Mouse (Mus musculus): ENCODE results near the gene Arl6ip1.
"Not testable (repeated sequence)": the region's sequence is repeated elsewhere in the genome, so short reads cannot be mapped to it uniquely, and the experiment has no call there.

Arl6ip1 gene

GRCm38 (mm10) chr7:118129430-118130041, at the start of gene Arl6ip1:
Arl6ip1 (minus strand) TSS chr7:118129662.
- DNase-seq (ENCODE audit: low spot score) = peak; percentile 98

- no peak for DNase-seq (ENCODE audit: low spot score)
Observed at GRCm38 (mm10) chr7:118175821-118176355, 46.4 kb upstream of the Arl6ip1 start.

DNA sequence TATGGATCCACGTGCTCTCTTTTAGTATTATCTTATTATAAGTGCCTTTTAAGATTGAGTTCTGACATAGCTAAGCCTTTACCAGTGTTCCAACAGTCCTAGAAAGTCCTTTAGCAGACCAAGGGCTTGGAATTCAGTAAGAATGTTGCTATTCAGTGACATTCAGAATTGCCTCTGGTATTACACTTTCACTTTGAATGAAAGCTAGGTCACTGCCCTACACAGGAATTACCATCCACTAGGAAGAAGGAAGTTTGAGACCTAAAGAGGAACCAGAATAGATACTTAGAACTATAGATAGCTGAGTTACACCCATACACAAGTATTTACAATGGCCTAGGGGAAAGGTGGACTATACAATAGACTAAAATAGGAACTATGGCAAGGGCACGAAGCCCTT, 40.7 kb upstream of the Arl6ip1 start:
- DNase-seq (ENCODE audit: low spot score) = not testable (repeated sequence)

GRCm38 (mm10) chr7:118163006-118163405, 33.5 kb upstream of the Arl6ip1 start:
- DNase-seq (ENCODE audit: low spot score) = no peak

GRCm38 (mm10) chr7:118160121-118160520, 30.7 kb upstream of the Arl6ip1 start:
- no peak for DNase-seq (ENCODE audit: low spot score)

- no peak for DNase-seq (ENCODE audit: low spot score)
Observed at GRCm38 (mm10) chr7:118156461-118156860, 27.0 kb upstream of the Arl6ip1 start.

DNA sequence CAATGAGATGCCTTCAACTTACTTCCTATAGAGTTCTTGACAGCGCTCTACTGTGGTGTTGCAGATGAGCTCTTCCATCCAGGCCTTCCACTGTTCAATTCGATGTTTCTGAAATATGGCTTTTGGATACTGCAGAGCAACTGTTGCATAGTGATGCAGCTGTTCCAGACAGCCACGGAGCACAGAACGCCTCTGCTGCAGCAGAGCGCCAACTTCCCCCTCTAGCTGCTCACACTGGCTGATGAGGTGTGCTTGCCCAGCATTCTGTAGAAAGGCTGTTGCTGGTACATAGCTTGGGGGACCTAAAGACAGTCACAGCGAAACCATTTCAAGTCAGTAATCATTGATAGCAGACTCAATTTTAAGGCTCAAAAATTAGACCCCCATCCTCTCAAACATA, 24.7 kb upstream of the Arl6ip1 start:
- DNase-seq (ENCODE audit: low spot score) = no peak

GRCm38 (mm10) chr7:118143602-118144001, 14.1 kb upstream of the Arl6ip1 start:
- no peak for DNase-seq (ENCODE audit: low spot score)

DNA sequence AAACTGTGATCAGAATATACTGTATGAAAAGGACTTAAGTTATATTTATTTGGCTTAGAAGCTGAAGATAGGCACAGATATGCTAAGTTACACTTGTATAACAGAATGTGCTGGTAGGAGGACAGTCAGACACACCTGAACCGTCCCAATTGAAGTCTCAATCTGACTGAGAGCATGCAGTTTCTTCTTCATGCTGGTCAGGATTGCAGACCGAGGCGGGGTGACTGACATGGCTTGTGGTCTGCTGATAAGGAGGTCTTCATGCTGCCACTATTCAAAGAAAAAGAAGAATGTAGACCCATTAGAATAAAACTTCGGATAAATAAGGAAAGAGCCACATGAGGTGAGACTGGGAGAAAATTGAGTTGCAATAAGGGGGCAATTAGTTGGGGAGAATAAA, 13.7 kb upstream of the Arl6ip1 start:
- no peak for DNase-seq (ENCODE audit: low spot score)

- no peak for DNase-seq (ENCODE audit: low spot score)
Observed at GRCm38 (mm10) chr7:118141271-118141670, 11.8 kb upstream of the Arl6ip1 start.

GRCm38 (mm10) chr7:118135128-118135527, 5.7 kb upstream of the Arl6ip1 start:
- no peak for DNase-seq (ENCODE audit: low spot score)

- DNase-seq (ENCODE audit: low spot score) = no peak
Observed at GRCm38 (mm10) chr7:118128925-118129429, 485 bp downstream of the Arl6ip1 start.

- DNase-seq (ENCODE audit: low spot score) = no peak
Observed at GRCm38 (mm10) chr7:118126219-118126875, 3.1 kb downstream of the Arl6ip1 start.

- no peak for DNase-seq (ENCODE audit: low spot score)
Observed at GRCm38 (mm10) chr7:118125736-118126135, 3.7 kb downstream of the Arl6ip1 start.

DNA sequence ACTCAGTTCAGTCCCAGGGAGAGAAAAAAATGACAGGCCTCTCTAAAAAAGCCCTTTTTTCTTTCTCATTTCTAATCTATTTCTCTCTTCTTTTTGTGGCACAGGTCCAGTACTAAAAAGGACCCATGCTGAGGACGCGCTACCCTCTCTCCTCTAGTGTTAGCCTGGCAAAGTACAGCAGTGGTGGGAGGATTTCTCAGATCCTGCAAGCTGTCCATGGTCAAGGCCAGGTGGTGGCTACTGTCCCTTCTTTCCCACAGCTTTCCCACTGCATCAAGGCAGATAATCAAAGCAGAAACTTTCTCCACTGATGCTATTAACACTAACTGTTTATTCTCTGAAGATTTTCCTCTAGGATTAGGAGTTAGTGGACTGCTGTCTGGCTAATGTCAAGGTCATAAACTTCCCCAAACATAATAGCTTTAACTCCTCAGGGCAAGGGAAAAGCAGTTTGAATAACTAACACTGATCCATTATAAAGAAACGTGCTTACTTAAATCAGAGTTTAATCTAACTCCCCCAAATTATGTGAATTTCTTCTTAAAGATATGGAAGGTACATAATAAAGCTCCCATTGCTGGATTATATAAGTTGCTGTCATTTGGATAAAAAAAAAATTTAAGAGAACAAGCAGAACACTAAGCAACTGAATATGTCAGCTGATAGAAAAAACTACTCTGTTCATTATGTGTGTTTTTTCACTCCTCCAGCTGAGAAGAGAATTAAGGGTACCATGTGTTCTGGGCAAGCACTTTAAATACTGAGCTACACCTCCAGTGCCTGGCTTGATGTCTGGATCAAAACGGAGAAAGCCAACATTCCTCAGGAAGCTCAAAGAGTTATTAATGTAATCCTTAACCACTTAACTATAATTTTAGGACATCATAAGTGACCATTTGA, 5.7 kb downstream of the Arl6ip1 start:
- DNase-seq (ENCODE audit: low spot score) = peak; percentile 55

DNA sequence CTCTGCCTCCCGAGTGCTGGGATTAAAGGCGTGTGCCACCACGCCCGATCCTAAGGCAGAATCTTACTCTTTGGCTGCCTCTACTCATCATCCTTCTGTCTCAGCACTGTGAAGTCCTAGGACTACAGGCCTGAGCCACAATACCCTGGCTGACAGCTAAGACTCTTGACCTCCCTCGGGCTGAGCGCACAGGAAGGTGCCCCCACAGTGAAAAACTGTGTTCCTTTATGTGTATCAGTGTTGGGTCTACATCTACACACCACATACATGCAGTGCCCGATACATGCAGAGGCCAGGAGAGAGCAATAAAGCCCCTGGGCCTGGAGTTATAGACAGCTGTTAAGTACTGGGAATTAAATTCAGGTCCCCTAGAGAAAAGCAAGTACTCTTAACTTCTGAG, 7.2 kb downstream of the Arl6ip1 start:
- DNase-seq (ENCODE audit: low spot score) = no peak

DNA sequence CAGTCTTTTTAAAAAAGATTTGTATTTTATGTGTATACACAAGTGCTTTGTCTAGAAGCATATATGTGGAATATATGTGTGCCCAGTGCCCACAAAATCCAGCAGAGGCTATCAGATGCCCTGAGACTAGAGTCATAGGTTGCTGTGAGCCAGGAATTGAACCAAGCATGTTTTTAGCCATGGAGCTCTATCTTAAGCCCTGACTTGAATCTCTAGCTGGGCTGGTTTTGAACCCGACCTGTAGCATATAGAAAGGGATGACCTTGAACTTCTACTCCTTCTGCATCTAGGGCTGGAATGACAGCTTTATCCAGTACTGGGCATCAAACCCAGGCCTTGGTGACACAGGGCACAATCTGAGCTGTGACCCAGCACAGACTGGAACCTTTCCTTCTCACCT, 8.8 kb downstream of the Arl6ip1 start:
- DNase-seq (ENCODE audit: low spot score) = no peak

DNA sequence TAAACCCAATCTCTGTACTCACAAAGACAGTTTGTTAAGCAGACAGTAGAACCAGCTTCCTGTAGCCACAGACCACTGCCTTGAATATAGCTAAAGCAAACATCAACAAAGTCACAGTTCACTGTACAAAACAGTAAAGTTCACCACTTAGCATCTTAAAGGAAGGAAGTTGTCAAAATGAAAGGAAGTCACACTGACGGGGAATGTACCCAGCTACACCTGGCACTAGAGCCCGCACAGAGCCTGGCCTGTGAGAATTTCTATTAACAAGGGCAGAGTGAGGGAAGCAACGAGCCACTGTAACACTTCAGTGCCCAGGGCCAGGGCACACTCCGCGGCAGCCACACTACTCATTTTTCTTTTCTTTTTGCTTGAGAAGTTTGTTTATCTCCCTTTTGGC, 9.5 kb downstream of the Arl6ip1 start:
- DNase-seq (ENCODE audit: low spot score) = no peak

DNA sequence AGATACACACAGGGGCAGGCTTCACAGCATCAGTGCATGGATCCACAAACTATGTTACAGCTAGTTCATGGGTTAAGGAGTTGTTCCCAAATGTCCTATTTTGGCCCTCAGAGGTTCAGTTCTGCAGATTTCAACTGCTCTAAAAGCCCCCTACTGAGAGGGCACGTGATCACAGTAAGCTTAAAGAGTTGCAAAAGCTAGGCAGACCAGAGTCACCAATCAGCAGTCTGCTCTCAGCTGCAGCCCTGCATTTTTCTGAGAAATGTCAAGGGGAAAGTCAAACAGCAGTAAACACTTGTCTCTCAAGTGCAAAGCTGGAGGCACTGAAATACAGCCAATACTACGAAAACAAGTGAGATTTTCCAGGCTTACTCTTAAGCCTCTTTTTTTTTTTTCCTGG, 10.3 kb downstream of the Arl6ip1 start:
- DNase-seq (ENCODE audit: low spot score) = no peak

GRCm38 (mm10) chr7:118118426-118118825, 11.0 kb downstream of the Arl6ip1 start:
- DNase-seq (ENCODE audit: low spot score) = no peak

DNA sequence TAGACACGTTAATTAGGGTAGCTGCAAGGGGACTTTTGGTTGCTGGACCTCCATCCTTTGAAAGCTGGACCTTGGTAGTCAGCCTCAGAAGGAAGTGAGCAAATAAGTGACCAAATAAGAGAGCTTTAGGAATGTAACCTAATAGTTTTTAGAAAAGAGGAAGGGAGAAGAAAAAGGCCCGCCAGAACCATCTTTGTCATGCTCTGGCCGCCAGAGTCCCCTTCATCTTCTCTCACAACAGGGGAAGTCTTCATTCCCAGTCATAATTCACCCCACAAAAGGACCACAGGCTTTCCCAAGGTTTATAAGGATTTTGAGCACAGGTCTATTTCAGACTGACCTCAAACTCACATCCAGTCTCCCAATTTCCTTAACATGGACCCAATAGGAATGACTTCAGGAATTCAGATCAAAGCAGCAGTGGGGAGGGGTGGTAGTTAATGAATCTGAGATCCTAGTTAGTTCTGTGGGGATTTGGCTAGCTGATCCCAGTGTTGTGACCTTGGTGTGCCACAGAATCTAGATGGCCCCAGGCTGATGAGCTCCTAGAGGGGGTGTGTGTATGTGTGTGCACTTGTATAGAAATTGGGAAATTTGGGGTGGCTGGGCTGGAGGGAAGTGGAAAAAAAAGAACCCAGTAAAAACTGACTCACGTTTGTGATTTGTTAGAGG, 11.8 kb downstream of the Arl6ip1 start:
- DNase-seq (ENCODE audit: low spot score) = no peak
